Mouse (Mus musculus) lung, postnatal 10 days (tissue): ENCODE data around the gene Prss28.

Experiments
- DNase-seq: peaks from one replicate; pipeline ENCODE4 v3.0.0; 2021

Prss28 gene

DNA sequence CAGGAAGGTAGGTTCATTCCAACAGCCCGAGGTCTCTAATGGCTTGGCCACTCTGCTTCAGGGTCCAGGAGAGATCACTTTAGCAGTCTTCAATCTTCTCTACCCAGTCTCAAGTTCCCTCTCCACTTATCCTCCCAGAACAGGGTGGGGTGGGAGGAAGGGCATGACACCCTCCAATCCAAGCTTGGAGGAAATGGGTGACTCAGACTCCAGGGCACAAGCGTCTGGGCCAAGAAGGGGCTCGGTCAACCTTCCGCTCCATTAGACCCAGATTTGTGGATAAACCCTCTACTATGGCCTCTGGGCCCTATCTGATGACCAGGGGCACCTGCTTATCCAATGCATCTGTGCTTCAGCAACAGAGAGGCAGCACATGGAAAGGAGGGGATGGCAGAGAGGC, 37.0 kb downstream of the Prss28 start, which contains the start of gene Tpsab1:
Gene Tpsab1 (minus strand): TSS at position 101 of the 400 bp plus-strand sequence.
- DNase-seq: no peak

DNA sequence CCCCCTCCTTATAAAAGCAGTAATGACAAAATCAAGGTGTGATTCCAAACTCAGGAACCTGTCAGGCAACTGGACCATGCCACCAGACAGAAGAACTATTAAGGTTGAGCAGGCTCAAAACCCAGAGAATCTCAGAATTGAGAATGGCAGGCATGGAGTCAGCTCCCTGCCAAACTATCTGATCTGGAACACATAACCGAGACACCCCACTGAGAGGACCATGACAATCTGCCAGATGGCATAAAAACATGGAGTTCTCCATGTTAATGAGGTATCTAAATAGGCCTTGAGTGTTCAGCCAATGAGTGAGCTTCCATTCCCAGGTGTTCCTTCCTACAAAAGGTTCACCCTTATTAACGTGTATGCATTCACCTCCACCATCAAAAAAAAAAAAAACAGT, 52.8 kb downstream of the Prss28 start:
- DNase-seq: no peak
